Mouse (Mus musculus) kidney, embryonic 16.5 days (tissue): ENCODE measurements around the gene Dgcr2. TPM values are rescaled to one million over a fixed set of nuclear protein-coding genes. Genes with fewer than 3 reads are reported as not detected.
A peak's percentile ranks its signal among the peaks of the same experiment; 100 is the strongest.

Experiments
- ATAC-seq: fragments of 200-750 bp; cut with Nextera tagmentation; 2 replicates; pipeline ENCODE4 v1.8.0; 2017; ENCODE audit warnings: moderate TSS enrichment; ENCODE audit not compliant: low FRiP score, low TSS enrichment
- H3K27ac ChIP-seq: fragments of 300-500 bp; sonication (generic); 2 replicates; pipeline ENCODE4 v1.5.1; 2014; ENCODE audit warnings: low read length
- H3K27me3 ChIP-seq: fragments of 300-500 bp; sonication (generic); 2 replicates; pipeline ENCODE4 v1.6.1; 2014; ENCODE audit warnings: low read length, control low read depth, mixed read lengths; ENCODE audit not compliant: insufficient read depth
- H3K36me3 ChIP-seq: fragments of 300-500 bp; sonication (generic); 2 replicates; pipeline ENCODE4 v1.6.1; 2014; ENCODE audit warnings: low read length, control low read depth, mixed read lengths; ENCODE audit not compliant: insufficient read depth
- H3K4me1 ChIP-seq: fragments of 300-500 bp; sonication (generic); 2 replicates; pipeline ENCODE4 v1.6.1; 2014; ENCODE audit warnings: low read length, control low read depth, mixed read lengths; ENCODE audit not compliant: insufficient read depth
- H3K4me2 ChIP-seq: fragments of 300-500 bp; sonication (generic); replicated peaks from 2 replicates; pipeline ENCODE4 v1.6.1; 2014; ENCODE audit warnings: low read depth, low read length
- H3K4me3 ChIP-seq: fragments of 300-500 bp; sonication (generic); 2 replicates; pipeline ENCODE4 v1.5.1; 2014; ENCODE audit warnings: mild to moderate bottlenecking, low read length
- H3K9ac ChIP-seq: fragments of 300-500 bp; sonication (generic); replicated peaks from 2 replicates; pipeline ENCODE4 v1.6.1; 2014; ENCODE audit warnings: low read length
- H3K9me3 ChIP-seq: fragments of 300-500 bp; sonication (generic); 2 replicates; pipeline ENCODE4 v1.6.1; 2016; ENCODE audit warnings: low read length, control low read depth
- WGBS: fragments of 180-500 bp; shearing (Covaris S2); extraction: QIAGEN DNeasy Blood & Tissue Kit; methylation state at CpG from one replicate; pipeline ENCODE4 v1.1.7; 2014; 5-methylcytosine and 5-hydroxymethylcytosine counted together
- polyA plus RNA-seq: library from polyadenylated mRNA; unstranded; fragments of >200 nt; fragmentation: Nextera tagmentation; extraction: Ambion mirVana; gene quantifications from 2 replicates; pipeline ENCODE4 v1.2.1, GENCODE M21; 2015

The Dgcr2 gene
- polyA plus RNA-seq, 1 experiment from 2014 or later, result 107 TPM

DNA sequence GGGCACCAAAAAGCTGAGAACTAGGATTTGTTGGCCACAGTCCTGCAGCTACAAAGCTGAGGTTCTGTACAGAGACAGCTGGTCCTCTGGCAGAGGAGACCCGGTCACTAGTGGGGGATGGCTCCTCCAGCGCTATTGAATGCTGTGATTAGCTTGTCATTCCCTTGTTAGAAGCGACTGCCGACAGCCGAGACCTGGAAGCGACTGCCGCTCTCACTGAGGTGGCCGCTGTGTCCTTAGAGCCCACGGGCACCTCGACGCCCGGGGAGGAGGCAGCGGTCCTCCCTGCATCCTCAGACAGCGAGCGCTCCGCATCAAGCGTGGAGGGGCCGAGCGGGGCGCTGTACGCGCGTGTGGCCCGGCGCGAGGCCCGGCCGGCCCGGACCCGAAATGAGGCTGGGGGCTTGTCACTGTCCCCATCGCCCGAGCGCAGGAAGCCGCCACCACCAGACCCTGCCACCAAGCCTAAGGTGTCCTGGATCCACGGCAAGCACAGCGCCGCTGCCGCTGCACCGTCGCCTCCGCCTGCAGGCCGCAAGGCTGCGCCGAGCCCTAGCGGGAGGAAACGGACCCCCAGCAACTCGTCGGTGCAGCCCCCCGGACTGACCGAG is 91.7 kb downstream of the Dgcr2 start:
- H3K4me2 ChIP-seq, result peak overlapping the region; percentile 71
- WGBS, result 5% methylated on average over 47 of the region's 50 CpGs
- H3K4me1 ChIP-seq, result peaks cover 67% of the 10 kb centered on the region
- H3K4me3 ChIP-seq, result peak overlapping the region; percentile 45
- 0 out of 2 replicates have a peak, but pooled peaks cover 5% of the 10 kb centered on the region for H3K36me3 ChIP-seq
- peaks cover 53% of the 10 kb centered on the region for H3K27me3 ChIP-seq
- no peak overlapping the region for H3K27ac ChIP-seq
- ATAC-seq, result no peak
- H3K9me3 ChIP-seq, result no peaks in the 10 kb centered on the region
- peak overlapping the region; percentile 53 for H3K9ac ChIP-seq

DNA sequence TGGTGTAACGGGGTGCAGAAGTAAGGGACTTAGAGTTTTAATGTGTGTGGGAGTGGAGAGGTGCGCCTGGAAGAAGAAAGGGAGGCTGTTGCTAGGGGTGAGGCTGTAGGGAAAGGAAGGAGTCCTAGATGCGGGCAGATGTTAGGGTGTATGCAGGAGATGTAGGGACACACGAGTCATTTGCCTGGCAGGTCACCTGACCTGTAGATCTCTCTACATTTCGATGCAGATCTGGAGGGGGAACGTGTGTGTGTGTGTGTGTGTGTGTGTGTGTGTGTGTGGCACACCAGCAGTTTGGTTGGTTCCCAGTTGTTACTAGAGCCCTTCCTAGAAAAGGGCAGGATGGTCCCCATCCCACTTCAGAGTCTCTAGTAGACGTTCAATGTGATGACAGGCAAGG is 93.4 kb downstream of the Dgcr2 start:
- Histone ChIP-seq H3K4me2 (peak overlapping the region; percentile 62), H3K9me3 (no peaks in the 10 kb centered on the region), H3K27ac (no peak overlapping the region), H3K4me1 (peaks cover 69% of the 10 kb centered on the region), H3K36me3 (0 out of 2 replicates have a peak, but pooled peaks cover 5% of the 10 kb centered on the region), H3K27me3 (peaks cover 62% of the 10 kb centered on the region), H3K9ac (0 out of 2 replicates have a peak overlapping the region, but pooled peaks have one; percentile 34), H3K4me3 (peak overlapping the region; percentile 42)
- no peak for ATAC-seq
- 21% methylated on average over 7 of the region's 7 CpGs for WGBS

DNA sequence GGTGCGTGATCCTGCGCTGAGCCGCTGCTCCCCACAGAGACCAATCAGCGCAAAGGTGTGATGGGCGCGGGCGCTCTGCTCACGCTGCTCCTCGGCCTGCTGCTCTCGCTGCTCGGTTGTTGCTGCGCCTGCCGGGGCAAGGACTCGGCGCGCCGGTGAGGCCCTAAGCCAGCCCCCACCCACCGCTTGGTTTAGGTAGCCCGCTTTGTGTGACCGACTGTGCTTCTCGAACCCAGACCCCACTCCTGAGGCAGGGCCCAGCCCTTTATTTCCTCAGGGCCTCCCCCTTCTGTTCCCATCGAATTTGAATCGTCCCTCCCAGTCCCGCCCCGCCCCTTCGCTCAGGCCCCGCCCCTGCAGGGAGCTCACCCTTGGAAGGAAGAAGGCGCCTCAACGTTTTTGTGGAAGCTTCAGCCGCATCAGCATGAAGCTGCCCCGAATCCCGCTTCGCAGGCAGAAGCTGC is 93.9 kb downstream of the Dgcr2 start:
- Histone ChIP-seq H3K9me3 (no peaks in the 10 kb centered on the region), H3K4me1 (peaks cover 69% of the 10 kb centered on the region), H3K4me2 (peak overlapping the region; percentile 62), H3K27me3 (peaks cover 67% of the 10 kb centered on the region), H3K9ac (peak overlapping the region; percentile 34; the same call in 1 of the 2 replicates), H3K27ac (no peak overlapping the region), H3K4me3 (peak overlapping the region; percentile 42), H3K36me3 (0 out of 2 replicates have a peak, but pooled peaks cover 5% of the 10 kb centered on the region)
- 7% methylated on average over 33 of the region's 33 CpGs for WGBS
- peak; percentile 15; the same call in 1 of the 2 replicates for ATAC-seq

DNA sequence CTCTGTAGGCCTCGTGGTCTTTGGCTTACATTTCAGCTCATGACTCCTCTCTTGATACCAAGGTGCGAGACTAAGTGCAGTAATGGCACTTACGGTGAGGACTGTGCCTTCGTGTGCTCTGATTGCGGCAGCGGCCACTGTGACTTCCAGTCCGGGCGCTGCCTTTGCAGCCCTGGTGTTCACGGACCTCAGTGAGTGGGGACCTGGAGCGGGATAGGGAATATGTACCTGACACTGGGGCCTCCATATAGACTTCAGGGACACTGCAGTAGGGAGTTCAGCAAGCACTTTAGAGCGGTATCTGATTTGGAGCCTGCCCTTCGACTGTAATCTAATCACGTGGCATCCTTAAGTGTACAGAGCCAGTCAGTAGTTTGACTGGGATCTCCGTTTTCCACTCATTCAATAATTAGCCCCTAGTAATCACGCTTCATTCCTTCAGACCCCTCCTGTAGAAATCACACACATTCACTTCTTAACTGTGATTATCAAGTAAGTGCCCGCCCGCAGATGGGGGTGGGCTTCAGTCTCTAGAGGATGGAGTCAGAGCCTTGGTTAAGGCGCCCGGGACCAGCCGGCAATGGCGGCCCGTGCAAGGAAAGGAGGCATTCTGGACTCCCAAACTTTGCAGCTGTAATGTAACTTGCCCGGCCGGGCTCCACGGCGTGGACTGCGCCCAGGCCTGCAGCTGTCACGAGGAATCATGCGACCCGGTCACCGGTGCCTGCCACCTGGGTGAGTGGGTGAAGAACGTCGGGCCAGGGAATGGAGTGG is 94.5 kb downstream of the Dgcr2 start:
- H3K9me3 ChIP-seq, result no peaks in the 10 kb centered on the region
- H3K36me3 ChIP-seq, result 0 out of 2 replicates have a peak, but pooled peaks cover 5% of the 10 kb centered on the region
- no peak overlapping the region for H3K27ac ChIP-seq
- WGBS, result 29% methylated on average over 33 of the region's 33 CpGs
- ATAC-seq, result no peak
- peaks cover 73% of the 10 kb centered on the region for H3K27me3 ChIP-seq
- H3K4me3 ChIP-seq, result peak overlapping the region; percentile 44
- peak overlapping the region; percentile 62 for H3K4me2 ChIP-seq
- H3K9ac ChIP-seq, result peak overlapping the region; percentile 27; the same call in 1 of the 2 replicates
- peaks cover 72% of the 10 kb centered on the region for H3K4me1 ChIP-seq

DNA sequence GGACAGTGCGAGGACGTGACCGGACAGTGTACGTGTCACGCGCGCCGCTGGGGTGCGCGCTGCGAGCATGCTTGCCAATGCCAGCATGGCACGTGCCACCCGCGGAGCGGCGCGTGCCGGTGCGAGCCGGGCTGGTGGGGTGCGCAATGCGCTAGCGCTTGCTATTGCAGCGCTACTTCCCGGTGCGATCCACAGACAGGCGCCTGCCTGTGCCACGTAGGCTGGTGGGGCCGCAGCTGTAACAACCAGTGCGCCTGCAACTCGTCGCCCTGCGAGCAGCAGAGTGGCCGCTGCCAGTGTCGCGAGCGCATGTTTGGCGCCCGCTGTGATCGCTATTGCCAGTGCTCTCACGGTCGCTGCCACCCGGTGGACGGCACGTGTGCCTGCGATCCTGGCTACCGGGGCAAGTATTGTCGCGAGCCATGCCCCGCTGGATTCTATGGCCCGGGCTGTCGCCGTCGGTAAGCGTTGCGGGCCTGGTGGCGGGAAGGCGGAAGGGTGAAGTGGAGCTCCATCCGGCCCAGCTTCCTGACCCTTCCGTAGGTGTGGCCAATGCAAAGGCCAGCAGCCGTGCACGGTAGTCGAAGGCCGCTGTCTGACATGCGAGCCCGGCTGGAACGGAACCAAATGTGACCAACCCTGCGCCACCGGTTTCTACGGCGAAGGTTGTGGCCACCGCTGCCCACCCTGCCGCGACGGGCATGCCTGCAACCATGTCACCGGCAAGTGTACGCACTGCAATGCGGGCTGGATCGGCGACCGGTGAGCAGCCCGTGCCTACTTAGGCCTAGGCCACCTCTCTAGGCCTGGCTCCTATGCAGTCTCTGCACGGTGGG is 95.3 kb downstream of the Dgcr2 start:
- 0 out of 2 replicates have a peak, but pooled peaks cover 5% of the 10 kb centered on the region for H3K36me3 ChIP-seq
- H3K9me3 ChIP-seq, result no peaks in the 10 kb centered on the region
- WGBS, result 11% methylated on average over 83 of the region's 83 CpGs
- peak overlapping the region; percentile 44 for H3K4me3 ChIP-seq
- H3K4me1 ChIP-seq, result peaks cover 80% of the 10 kb centered on the region
- peak overlapping the region; percentile 24 for H3K9ac ChIP-seq
- H3K27ac ChIP-seq, result no peak overlapping the region
- peak overlapping the region; percentile 53 for H3K4me2 ChIP-seq
- peaks cover 77% of the 10 kb centered on the region for H3K27me3 ChIP-seq
- ATAC-seq, result no peak

DNA sequence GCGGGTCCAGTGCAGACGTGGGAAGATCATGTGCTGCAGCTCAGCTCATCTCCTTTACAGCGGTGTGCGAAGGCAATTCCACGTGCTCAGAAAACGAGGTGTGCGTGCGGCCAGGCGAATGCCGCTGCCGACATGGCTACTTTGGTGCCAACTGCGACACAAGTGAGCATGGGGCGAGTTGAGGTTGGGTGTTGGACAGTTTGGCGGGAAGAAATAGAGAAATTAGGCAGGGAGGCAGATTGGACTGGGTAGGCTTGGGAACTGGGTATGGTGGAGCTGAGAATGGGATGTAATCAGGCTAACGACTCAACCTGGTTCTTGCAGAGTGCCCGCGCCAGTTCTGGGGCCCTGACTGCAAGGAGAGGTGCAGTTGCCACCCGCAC is 95.9 kb downstream of the Dgcr2 start:
- Histone ChIP-seq H3K4me1 (peaks cover 79% of the 10 kb centered on the region), H3K9ac (peak overlapping the region; percentile 24; the same call in 1 of the 2 replicates)
- WGBS, result 26% methylated on average over 18 of the region's 18 CpGs

DNA sequence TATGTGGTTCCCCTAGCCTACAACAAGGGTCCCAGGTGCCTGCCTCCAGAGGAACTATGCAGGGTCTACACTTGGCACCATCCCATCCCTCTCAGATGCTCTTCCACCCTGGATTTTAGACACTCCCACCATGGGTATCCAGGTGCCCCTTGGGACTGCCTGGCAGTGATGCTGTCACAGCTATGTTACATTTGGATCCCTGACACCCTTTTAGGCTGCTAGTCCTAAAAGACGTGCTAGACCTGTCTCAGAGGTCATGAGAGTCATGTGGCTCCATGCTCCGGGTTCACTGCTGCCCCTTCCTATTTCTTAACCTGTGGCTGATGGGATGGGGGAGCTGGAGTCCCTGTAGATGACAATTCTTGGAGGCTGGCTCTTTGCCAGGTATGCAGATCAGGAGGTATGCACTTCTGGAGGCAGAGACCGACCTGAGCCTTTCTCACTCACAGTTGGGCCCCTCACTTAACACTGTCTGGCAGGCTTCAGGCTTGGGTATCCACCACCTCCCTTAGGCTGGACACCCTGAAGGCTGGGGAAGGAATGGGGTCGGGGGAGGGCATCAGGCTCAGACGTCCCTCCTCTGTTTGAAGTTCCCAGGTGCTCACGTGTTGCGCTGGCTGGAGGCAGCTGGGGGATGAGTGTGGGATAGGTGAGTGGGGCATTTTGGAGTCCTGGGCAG is 96.4 kb downstream of the Dgcr2 start:
- Histone ChIP-seq H3K9ac (no peak overlapping the region), H3K27ac (no peak overlapping the region), H3K9me3 (no peaks in the 10 kb centered on the region), H3K27me3 (peaks cover 81% of the 10 kb centered on the region), H3K4me1 (peaks cover 79% of the 10 kb centered on the region), H3K4me3 (no peak overlapping the region), H3K4me2 (no peak overlapping the region), H3K36me3 (0 out of 2 replicates have a peak, but pooled peaks cover 5% of the 10 kb centered on the region)
- no peak for ATAC-seq
- WGBS, result 11% methylated on average over 7 of the region's 7 CpGs

More for the DNA sequence above, 95.9 kb downstream of the Dgcr2 start:
- Histone ChIP-seq H3K36me3 (0 out of 2 replicates have a peak, but pooled peaks cover 5% of the 10 kb centered on the region), H3K9me3 (no peaks in the 10 kb centered on the region), H3K4me2 (peak overlapping the region; percentile 53), H3K27ac (no peak overlapping the region), H3K4me3 (peak overlapping the region; percentile 44), H3K27me3 (peaks cover 80% of the 10 kb centered on the region)
- ATAC-seq, result no peak

DNA sequence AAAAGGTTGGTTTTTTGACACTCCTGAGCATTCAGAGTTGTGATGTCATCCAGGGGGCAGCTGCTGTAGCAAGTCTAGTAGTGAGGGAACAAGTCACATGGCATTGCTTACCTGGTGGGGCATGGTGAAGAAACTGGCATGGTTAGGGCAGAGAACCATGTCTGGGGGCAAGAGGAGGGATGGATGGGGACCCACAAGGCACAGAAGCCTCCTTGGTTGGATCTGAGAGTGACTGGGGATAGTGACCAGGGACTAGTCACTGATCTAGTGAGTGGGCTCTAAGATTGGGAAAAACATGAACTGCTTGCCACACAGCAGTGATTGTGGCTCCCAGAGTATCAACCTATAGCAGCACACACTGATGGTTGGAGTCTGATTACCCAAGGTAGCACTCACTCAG is 98.8 kb downstream of the Dgcr2 start:
- Histone ChIP-seq H3K4me1 (peaks cover 67% of the 10 kb centered on the region), H3K9me3 (no peaks in the 10 kb centered on the region), H3K9ac (no peak overlapping the region)

More for the DNA sequence above, 98.8 kb downstream of the Dgcr2 start:
- Histone ChIP-seq H3K27me3 (peaks cover 65% of the 10 kb centered on the region), H3K4me2 (peak overlapping the region; percentile 81), H3K36me3 (0 out of 2 replicates have a peak, but pooled peaks cover 5% of the 10 kb centered on the region), H3K4me3 (peak overlapping the region; percentile 65; the same call in 1 of the 2 replicates), H3K27ac (no peak overlapping the region)
- ATAC-seq, result no peak
